Mouse (Mus musculus) cerebellum, adult 2 months (tissue): ENCODE results near the gene Gm7075. TPM values are rescaled to one million over a fixed set of nuclear protein-coding genes. Genes with fewer than 3 reads are reported as not detected.
"Not testable (repeated sequence)": the region's sequence is repeated elsewhere in the genome, so short reads cannot be mapped to it uniquely, and the experiment has no call there.

Source experiments
- DNase-seq, 2 experiments: peaks; one replicate each; pipeline ENCODE4 v3.0.0; 2021
- H3K27ac ChIP-seq: fragments of 200-500 bp; 2 replicates; pipeline ENCODE4 v1.5.1; 2012; ENCODE audit warnings: low read length, control low read depth, inconsistent platforms; ENCODE audit not compliant: insufficient read depth
- H3K27me3 ChIP-seq: fragments of 200-500 bp; 2 replicates; pipeline ENCODE4 v1.6.1; 2012; ENCODE audit warnings: inconsistent platforms, mild to moderate bottlenecking, low read length, moderate library complexity; ENCODE audit not compliant: control insufficient read depth, insufficient read depth
- H3K4me1 ChIP-seq: fragments of 200-500 bp; 2 replicates; pipeline ENCODE4 v1.6.1; 2011; ENCODE audit warnings: low read length; ENCODE audit not compliant: control insufficient read depth, insufficient read depth
- H3K4me3 ChIP-seq: fragments of 200-500 bp; replicated peaks from 2 replicates; pipeline ENCODE3; 2011; ENCODE audit warnings: mild to moderate bottlenecking, low read depth, low read length, control low read depth; ENCODE audit not compliant: insufficient read depth
- CTCF ChIP-seq: fragments of 200-500 bp; IDR thresholded peaks from 2 replicates; pipeline ENCODE4 v1.5.1; 2011; ENCODE audit warnings: low read depth, mild to moderate bottlenecking, control low read depth, low read length, moderate library complexity, borderline replicate concordance; ENCODE audit not compliant: insufficient read depth
- POLR2A ChIP-seq: fragments of 200-500 bp; IDR thresholded peaks from 2 replicates; pipeline ENCODE4 v1.6.1; 2011; ENCODE audit warnings: low read length, control low read depth, borderline replicate concordance; ENCODE audit not compliant: insufficient read depth
- WGBS: fragments of 180-500 bp; shearing (Covaris S2); methylation state at CpG from one replicate; pipeline ENCODE4 v1.1.7; 2018; 5-methylcytosine and 5-hydroxymethylcytosine counted together
- polyA plus RNA-seq: library from polyadenylated mRNA; depleted of rRNA; stranded (reverse); fragments of >200 nt; gene quantifications from 2 replicates; pipeline ENCODE4 v1.2.3, GENCODE M21; 2012; rRNA removed

The Gm7075 gene
- not detected in 2 replicates for polyA plus RNA-seq

- TF ChIP-seq POLR2A = no peak
- TF ChIP-seq CTCF = peak; percentile 52
- 0 out of 2 replicates have a peak, but pooled peaks cover 2% of the 10 kb centered on the region for H3K4me1 ChIP-seq
- no peak within 1 kb of the TSS for H3K27ac ChIP-seq
- no peak for DNase-seq
- H3K4me3 ChIP-seq = no peak within 1 kb of the TSS
- no peaks in the 10 kb centered on the region for H3K27me3 ChIP-seq
- WGBS = 87% methylated on average over 18 of the region's 18 CpGs
Measured at GRCm38 (mm10) chr10:63421739-63422735, at the start of gene Gm7075. Gene Gm7075, minus strand, starts transcription at chr10:63421789.

- no peak overlapping the region for H3K4me3 ChIP-seq
- TF ChIP-seq POLR2A = no peak
- TF ChIP-seq CTCF = no peak
- H3K27ac ChIP-seq = no peak overlapping the region
- H3K27me3 ChIP-seq = no peaks in the 10 kb centered on the region
- no peak for DNase-seq
- H3K4me1 ChIP-seq = no peaks in the 10 kb centered on the region
- 64% methylated on average over 5 of the region's 5 CpGs for WGBS
Measured at GRCm38 (mm10) chr10:63460935-63461334, 39.3 kb upstream of the Gm7075 start.

GRCm38 (mm10) chr10:63457292-63458128, 35.9 kb upstream of the Gm7075 start:
- Histone ChIP-seq H3K4me1 (no peaks in the 10 kb centered on the region), H3K4me3 (no peak overlapping the region), H3K27ac (no peak overlapping the region), H3K27me3 (no peaks in the 10 kb centered on the region)
- TF ChIP-seq CTCF = no peak
- TF ChIP-seq POLR2A = no peak
- 85% methylated on average over 17 of the region's 17 CpGs for WGBS
- DNase-seq = no peak

GRCm38 (mm10) chr10:63455110-63455878, 33.7 kb upstream of the Gm7075 start:
- H3K4me3 ChIP-seq = no peak overlapping the region
- DNase-seq = no peak
- H3K27me3 ChIP-seq = no peaks in the 10 kb centered on the region
- H3K4me1 ChIP-seq = no peaks in the 10 kb centered on the region
- no peak overlapping the region for H3K27ac ChIP-seq
- TF ChIP-seq POLR2A (no peak), CTCF (no peak)
- WGBS = 26% methylated on average over 8 of the region's 8 CpGs

- Histone ChIP-seq H3K27ac (no peak overlapping the region), H3K4me3 (no peak overlapping the region), H3K27me3 (no peaks in the 10 kb centered on the region), H3K4me1 (no peaks in the 10 kb centered on the region)
- TF ChIP-seq CTCF (no peak), POLR2A (no peak)
- DNase-seq = no peak
- WGBS = 89% methylated on average over 4 of the region's 4 CpGs
Measured at GRCm38 (mm10) chr10:63453926-63454325, 32.3 kb upstream of the Gm7075 start.

GRCm38 (mm10) chr10:63444602-63445387, 23.2 kb upstream of the Gm7075 start:
- not testable (repeated sequence) for H3K4me1 ChIP-seq, DNase-seq
- WGBS = 85% methylated on average over 13 of the region's 13 CpGs

More at GRCm38 (mm10) chr10:63444602-63445387, 23.2 kb upstream of the Gm7075 start:
- not testable (repeated sequence) for H3K27me3 ChIP-seq, H3K4me3 ChIP-seq, H3K27ac ChIP-seq
